Mouse (Mus musculus) frontal cortex, postnatal 36 days (tissue): ENCODE results near the gene Rabif.

Source experiments
- DNase-seq, 2 experiments: peaks; one replicate each; pipeline ENCODE4 v3.0.0; 2022; ENCODE audit warnings: low spot score in 2 of 2

Rabif gene

GRCm38 (mm10) chr1:134552396-134552795, 57.9 kb downstream of the Rabif start:
- no peak for DNase-seq

GRCm38 (mm10) chr1:134555240-134555870, 60.9 kb downstream of the Rabif start:
- DNase-seq: no peak

GRCm38 (mm10) chr1:134555871-134556670, 61.6 kb downstream of the Rabif start:
- DNase-seq: peak; percentile 15 to 58

GRCm38 (mm10) chr1:134556671-134557218, 62.3 kb downstream of the Rabif start:
- peak; percentile 91 to 96 for DNase-seq
